Mouse (Mus musculus): ENCODE data around the gene Hnrnpl.
"Not testable (repeated sequence)": the region's sequence is repeated elsewhere in the genome, so short reads cannot be mapped to it uniquely, and the experiment has no call there.

Gene Hnrnpl

GRCm38 (mm10) chr7:28827338-28827737 lies 19.0 kb downstream of the Hnrnpl start:
- no peak for DNase-seq (ENCODE audit: low read depth, low spot score)

- no peak for DNase-seq (ENCODE audit: low read depth, low spot score)
Observed at GRCm38 (mm10) chr7:28829821-28830220, 21.5 kb downstream of the Hnrnpl start.

- no peak for DNase-seq (ENCODE audit: low read depth, low spot score)
Observed at GRCm38 (mm10) chr7:28830981-28831380, 22.6 kb downstream of the Hnrnpl start.

DNA sequence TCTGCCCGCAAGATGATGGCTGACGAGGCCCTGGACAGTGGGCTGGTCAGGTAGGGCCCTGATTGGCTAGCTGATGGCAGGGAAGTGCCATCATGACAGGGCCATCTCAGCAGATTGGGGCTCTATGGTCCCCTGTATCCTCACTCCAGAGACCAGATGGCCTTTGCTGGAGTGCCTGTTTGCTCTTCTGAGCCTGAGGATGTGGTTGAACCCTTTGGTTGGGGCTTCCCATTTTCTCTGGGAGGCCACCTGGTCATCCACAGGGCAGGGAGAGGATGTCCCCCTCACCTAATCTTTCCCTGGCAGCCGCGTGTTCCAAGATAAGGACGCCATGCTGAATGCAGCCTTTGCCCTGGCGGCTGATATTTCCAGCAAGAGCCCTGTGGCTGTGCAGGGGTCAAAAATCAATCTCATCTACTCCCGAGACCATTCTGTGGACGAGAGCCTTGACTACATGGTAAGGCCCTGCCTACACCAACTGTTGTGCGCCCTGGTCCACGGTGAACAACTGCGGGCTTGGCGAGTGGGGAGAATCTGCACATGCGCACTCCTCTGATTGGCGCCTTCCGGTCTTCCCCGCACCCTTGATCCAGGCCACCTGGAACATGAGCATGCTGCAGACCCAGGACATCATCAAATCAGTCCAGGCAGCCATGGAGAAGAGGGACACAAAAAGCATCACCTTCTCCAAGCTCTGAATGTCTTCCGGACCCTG lies 23.2 kb downstream of the Hnrnpl start:
- no peak for DNase-seq (ENCODE audit: low read depth, low spot score)

DNA sequence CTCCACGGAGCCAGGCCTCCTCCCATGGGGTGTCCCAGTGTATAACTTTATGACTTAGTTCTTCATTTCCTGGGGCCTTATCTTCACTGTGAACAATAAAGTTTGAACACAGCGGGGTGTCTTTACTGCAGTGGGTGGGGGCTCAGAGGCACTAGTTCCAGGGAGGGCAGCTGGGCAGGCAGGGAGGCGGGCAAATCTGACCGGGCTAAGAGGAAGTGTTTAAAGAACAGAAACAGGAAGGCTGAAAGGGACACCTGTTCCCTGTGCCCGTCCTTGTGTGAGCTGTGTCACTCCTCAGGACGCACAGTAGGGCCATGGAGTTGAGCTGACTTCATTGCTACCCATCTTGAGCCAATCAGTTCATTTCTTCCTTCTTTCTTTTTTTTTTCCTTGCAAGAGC lies 23.8 kb downstream of the Hnrnpl start:
- DNase-seq (ENCODE audit: low read depth, low spot score): no peak

DNA sequence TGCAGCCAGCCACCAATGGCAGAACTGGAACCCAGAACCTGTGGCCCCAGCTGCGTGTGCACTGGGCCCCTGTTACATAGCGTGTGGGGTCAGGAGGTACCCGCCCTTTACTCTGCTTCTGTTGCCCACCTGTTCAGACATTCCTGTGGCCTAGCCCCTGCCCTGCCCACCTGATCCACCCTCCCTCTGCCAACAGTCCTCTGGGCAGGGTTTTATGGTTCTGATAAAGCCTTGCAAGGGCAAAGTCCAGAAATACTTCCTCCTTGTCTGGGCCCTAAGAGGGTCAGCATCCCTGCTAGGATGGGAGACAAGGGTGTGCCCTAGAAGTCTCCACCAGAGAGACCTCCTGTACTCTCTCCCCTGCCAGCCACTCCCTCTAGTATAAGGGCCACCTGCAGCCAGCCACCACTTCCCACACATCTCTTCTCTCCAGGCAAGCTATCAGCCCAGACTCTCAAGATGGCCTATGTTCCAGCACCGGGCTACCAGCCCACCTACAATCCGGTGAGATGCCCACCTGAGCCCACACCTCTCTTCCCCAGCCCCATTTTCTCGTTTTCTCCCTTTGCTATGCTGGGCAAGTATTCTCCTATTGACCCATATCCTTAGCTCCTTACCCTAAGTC lies 25.5 kb downstream of the Hnrnpl start, which contains the start of gene Lgals4:
Gene Lgals4 (plus strand): TSS at position 132 of the 625 bp plus-strand sequence.
- no peak for DNase-seq (ENCODE audit: low read depth, low spot score)

DNA sequence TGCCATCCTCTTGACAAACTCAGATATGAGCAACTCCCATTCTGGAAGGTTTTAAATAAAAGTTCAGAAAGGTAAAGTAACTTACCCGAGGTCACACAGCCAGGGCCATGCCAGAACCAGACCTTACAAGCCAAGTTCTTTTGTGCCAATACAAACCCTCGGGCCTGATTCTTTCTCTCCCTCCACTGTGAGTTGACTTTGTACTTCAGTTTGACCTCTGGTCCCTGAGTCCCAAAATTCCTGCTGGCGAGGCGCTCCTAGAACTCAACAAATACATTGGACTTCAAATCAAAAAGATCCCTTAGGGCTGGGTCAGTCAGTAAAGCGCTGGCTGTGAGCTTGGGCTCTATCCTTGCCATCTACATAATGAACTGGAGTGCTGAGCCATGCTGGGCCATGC lies 28.6 kb downstream of the Hnrnpl start:
- no peak for DNase-seq (ENCODE audit: low read depth, low spot score)

DNA sequence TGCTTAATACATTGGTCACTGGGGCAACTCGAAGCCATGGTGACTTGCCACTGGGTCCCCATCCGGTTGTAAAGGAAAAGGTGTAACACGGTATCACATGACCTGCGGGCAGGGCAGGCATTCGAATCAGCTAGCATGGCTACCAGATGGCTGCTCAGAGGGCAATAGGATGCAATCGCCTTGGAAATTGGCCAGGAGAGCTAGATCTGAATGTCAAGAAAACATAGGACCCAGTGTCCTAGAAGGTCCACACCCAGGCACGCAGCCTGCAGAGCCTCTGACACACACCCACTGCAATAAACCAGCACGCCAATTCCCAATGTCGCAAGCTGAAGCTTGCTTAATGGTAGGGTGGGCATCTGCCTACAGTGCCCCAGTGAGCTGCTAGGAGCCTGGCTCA lies 30.0 kb downstream of the Hnrnpl start:
- DNase-seq (ENCODE audit: low read depth, low spot score): no peak

- no peak for DNase-seq (ENCODE audit: low read depth, low spot score)
Observed at GRCm38 (mm10) chr7:28847273-28847672, 38.9 kb downstream of the Hnrnpl start.

- no peak for DNase-seq (ENCODE audit: low read depth, low spot score)
Observed at GRCm38 (mm10) chr7:28849700-28850236, 41.4 kb downstream of the Hnrnpl start.

- DNase-seq (ENCODE audit: low read depth, low spot score): no peak
Observed at GRCm38 (mm10) chr7:28850642-28851041, 42.3 kb downstream of the Hnrnpl start.

- no peak for DNase-seq (ENCODE audit: low read depth, low spot score)
Observed at GRCm38 (mm10) chr7:28859953-28860352, 51.6 kb downstream of the Hnrnpl start.

GRCm38 (mm10) chr7:28860898-28861297 lies 52.6 kb downstream of the Hnrnpl start:
- no peak for DNase-seq (ENCODE audit: low read depth, low spot score)

GRCm38 (mm10) chr7:28862817-28863499 lies 54.6 kb downstream of the Hnrnpl start:
- no peak for DNase-seq (ENCODE audit: low read depth, low spot score)

DNA sequence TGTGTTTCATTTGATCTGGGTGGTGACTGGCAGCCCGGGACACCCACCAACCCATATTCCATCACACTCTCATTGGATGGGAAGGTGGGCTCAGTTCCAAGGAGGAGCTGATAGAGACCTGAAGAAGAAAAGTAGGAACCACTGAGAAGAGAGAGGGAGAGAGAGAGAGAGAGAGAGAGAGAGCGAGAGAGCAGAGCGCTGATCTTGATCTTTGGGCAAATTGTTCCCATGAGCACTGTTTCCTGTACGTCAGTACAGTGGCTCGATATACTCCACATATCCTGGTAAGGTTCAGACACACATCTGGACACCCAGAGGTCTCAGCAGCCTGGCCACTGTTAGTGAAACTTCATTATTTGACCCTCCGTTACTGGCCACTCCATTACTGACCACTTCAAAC lies 55.2 kb downstream of the Hnrnpl start, which contains the start of gene Lgals7:
Gene Lgals7 (plus strand): TSS at position 314 of the 400 bp plus-strand sequence.
- no peak for DNase-seq (ENCODE audit: low read depth, low spot score)

- no peak for DNase-seq (ENCODE audit: low read depth, low spot score)
Observed at GRCm38 (mm10) chr7:28864288-28864750, 56.0 kb downstream of the Hnrnpl start.

DNA sequence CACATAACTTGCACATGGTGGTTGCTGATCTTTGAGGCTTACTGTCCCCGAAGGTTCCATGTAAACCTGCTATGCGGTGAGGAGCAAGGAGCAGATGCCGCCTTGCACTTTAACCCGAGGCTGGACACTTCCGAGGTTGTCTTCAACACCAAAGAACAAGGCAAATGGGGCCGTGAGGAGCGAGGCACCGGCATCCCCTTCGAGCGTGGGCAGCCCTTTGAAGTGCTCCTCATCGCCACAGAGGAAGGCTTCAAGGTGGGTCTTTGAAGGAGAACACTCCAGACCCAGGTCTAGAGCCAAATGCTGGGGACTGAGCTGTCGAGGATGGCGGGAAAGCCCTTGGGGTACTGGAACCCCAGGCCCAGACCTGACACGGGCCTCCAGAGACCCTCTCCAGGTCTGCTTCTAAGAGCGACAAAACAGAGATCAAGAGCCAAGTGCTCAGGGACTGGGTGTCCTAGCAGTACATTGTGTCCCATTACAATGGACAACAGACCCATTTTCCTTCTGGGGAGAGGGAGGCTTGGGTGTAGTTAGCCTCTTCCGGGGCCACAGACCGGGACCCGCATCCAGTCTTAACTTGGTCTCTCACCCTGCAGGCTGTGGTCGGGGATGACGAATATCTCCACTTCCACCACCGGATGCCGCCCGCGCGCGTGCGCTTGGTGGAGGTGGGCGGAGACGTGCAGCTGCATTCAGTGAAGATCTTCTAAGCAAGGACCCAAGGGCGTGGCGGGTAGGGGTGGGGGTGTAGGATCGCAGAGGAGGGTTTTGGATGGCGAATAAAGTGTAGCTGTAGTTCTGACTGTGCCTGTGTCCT lies 57.4 kb downstream of the Hnrnpl start:
- DNase-seq (ENCODE audit: low read depth, low spot score): no peak

DNA sequence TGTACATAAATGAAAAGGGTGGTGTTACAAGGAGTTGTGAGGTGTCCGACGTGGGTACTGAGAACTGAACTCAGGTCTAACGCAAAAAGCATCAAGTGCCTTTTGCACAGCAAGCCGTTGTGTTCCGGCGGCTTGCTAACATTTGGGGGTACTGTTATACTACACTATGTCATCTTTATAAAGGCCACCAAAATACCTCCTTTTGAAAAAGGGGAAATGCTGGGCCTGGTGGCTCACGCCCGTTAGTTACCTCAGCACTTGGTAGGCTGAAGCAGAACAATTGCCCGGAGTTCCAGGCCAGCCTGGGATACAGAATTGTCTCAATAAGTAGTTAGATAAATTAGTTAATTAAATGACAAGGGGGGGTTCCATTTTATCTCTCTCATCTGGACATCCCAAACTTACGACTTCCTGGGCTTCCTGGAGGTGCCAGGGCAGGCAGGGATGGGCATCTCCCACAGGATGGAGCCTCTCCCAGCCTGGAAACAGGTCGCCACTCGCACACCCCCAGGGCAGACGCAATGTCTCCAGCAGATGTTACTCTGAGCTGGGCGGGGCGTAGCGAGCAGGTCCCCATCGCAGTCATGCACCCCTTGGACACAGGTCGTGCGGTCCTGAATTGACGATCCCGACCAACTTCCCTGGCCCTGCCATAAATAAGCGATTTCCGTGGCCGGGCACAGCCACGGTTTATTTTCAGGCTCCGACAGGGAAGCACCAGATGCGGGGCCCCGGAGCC lies 58.6 kb downstream of the Hnrnpl start:
- DNase-seq (ENCODE audit: low read depth, low spot score): no peak

DNA sequence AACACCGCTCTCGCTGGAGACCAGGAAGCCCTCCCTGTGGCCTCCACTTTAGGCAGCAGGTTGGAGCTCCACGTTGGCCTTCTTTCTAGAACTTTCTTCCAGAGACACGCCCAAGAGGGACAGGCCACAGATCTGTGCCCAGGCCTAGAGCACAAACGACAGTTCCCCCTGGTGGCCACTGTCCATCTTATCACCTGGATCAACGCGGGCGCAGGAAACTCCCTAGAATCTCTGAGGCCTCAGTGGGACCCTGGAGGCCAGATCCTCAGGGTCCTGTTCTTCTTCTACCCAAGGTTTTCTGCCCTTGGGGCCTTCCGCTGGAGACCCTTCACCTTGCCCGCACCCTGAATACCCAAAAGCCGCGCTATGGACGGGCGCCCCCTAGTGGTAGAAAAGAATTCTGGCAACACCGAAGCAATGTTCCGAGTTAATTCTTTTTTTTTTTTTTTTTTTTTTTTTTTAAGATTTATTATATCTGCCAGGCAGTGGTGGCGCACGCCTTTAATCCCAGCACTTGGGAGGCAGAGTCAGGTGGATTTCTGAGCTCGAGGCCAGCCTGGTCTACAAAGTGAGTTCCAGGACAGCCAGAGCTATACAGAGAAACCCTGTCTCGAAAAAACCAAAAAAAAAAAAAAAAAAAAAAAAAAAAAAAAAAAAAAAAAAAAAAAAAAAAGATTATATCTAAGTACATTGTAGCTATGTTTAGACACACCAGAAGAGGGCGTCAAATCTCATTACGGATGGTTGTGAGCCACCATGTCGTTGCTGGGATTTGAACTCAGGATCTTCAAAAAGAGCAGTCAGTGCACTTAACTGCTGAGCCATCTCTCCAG lies 59.4 kb downstream of the Hnrnpl start:
- DNase-seq (ENCODE audit: low read depth, low spot score): not testable (repeated sequence)
